Comparison of ENCODE assay signal across 30 mouse cellular contexts in genomic region chrX:31165193-31165592, GRCm38 (mm10). TPM values are rescaled to one million over a fixed set of nuclear protein-coding genes. Genes with fewer than 3 reads are reported as not detected.
"Had no signal": no experiment of that assay in that cellular context is flagged by ENCODE, and none has a peak within 500 bp of the region (broad histone marks: within the 10 kb centered on the region; RNA-seq: fewer than 3 reads in every experiment).

No protein-coding gene starts in this region.

RNA-seq across cellular contexts. Expression of gene Btbd35f29, which starts 47.7 kb away (rescaled TPM):
- polyA plus RNA-seq: limb, embryonic 10.5 days; limb, embryonic 11.5 days; limb, embryonic 12.5 days; limb, embryonic 13.5 days; limb, embryonic 14.5 days; limb, embryonic 15.5 days; liver, adult 2 months; liver, embryonic 11.5 days; liver, embryonic 12.5 days; liver, embryonic 13.5 days; liver, embryonic 14.5 days; liver, embryonic 15.5 days; liver, embryonic 16.5 days; liver, postnatal 0 days; lung, adult 2 months; lung, embryonic 14.5 days; lung, embryonic 15.5 days; lung, embryonic 16.5 days; macrophage; midbrain, embryonic 10.5 days; midbrain, embryonic 11.5 days; midbrain, embryonic 12.5 days; midbrain, embryonic 13.5 days; midbrain, embryonic 14.5 days; midbrain, embryonic 15.5 days; midbrain, embryonic 16.5 days; midbrain, postnatal 0 days; myocyte; neural tube, embryonic 11.5 days; neural tube, embryonic 12.5 days had no signal
